Mouse (Mus musculus) liver, adult 2 months (tissue): ENCODE data around the gene Plpp7.

Source experiments
- CTCF ChIP-seq: fragments of 200-500 bp; IDR thresholded peaks from 2 replicates; pipeline ENCODE4 v1.5.1; 2011; ENCODE audit warnings: low read depth, low read length, control low read depth
- POLR2A ChIP-seq: fragments of 200-500 bp; IDR thresholded peaks from 2 replicates; pipeline ENCODE4 v1.6.1; 2011; ENCODE audit warnings: low read length, control low read depth; ENCODE audit not compliant: insufficient read depth; ENCODE audit errors: extremely low read depth

DNA sequence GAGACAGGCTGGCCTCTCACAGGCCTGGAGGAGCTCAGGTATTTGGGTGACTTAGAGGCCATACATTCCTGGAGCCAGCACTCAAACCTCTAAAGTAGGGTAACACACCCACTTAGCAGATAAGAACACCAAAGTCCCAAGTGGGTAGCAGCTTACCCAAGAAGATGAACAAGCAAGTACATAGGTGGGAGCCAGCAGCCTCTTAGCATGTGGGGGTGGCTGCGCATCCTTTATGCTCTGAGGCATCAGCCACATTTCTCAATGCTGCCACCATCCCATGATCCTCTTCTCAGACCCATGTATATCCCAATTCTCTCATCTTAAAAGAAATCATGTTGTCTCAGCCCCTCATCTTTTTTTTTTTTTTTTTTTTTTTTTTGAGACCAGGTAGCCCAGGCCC, 15.9 kb downstream of the Plpp7 start:
- no peak for TF ChIP-seq CTCF
- no peak for TF ChIP-seq POLR2A
